Mouse (Mus musculus): ENCODE data around the gene Adgrg6. TPM values are rescaled to one million over a fixed set of nuclear protein-coding genes. Genes with fewer than 3 reads are reported as not detected.

Adgrg6 gene
- polyA plus RNA-seq, 1 experiment from 2014 or later: 1.1 TPM

DNA sequence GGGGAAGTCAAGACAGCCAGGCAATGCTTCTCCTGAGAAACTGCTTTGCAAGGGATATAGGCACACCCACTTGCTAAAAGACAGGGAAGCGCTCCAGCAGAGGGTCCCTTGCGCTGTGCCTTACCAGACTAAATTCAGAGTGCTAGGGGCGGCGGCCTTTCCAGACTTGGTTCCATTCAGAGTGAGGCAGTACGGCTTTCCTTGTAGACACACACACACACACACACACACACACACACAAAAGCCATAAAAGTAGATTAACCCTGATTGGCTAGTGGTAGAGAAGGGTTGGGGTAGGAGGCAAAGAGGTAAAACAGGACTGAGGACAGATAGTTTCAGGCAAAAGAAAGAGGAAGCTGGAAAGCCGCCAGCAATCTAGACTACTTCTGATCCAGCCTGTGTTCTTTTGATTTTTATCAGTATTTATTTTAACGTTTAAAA, 672 bp upstream of the Adgrg6 start:
- Histone ChIP-seq H3K27ac (replicated peaks; ENCODE audit: low read depth, low read length) (no peak overlapping the region), H3K27me3 (ENCODE audit: control insufficient read depth, insufficient read depth, low read length) (peaks cover 11% of the 10 kb centered on the region), H3K4me1 (ENCODE audit: control insufficient read depth, insufficient read depth, low read length) (no peaks in the 10 kb centered on the region), H3K9ac (ENCODE audit: low read length) (no peak overlapping the region), H3K36me3 (ENCODE audit: control insufficient read depth, insufficient read depth, low read length) (no peaks in the 10 kb centered on the region), H3K9me3 (ENCODE audit: control insufficient read depth, low read length) (no peaks in the 10 kb centered on the region), H3K4me3 (ENCODE audit: low read depth, low read length) (no peak overlapping the region), H3K4me2 (ENCODE audit: low read depth, severe bottlenecking) (no peak overlapping the region)
- no peak for ATAC-seq (ENCODE audit: insufficient number of reproducible peaks, low FRiP score, low TSS enrichment, low read depth)
- WGBS: 29% methylated on average over 7 of the region's 7 CpGs
- peak; percentile 44 for DNase-seq (ENCODE audit: low spot score)

DNA sequence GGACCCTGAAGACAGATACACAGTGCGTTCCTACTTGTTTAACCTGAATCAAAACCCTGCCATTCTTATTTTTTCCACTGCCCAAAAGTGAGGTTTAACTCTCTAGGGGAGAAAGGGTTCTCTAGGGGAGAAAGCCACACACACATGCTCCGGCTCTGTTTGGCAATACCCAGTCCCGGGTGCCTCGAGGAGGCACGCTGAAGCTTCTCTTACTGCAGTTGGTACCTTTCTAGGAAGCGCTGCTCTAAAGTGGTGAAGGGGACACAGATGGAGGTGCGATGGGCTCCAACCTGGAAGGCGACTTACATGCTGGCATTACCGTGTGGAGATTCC, 885 bp downstream of the Adgrg6 start:
- peak; percentile 33; the same call in 1 of the 2 replicates for ATAC-seq (ENCODE audit: insufficient number of reproducible peaks, low FRiP score, low TSS enrichment, low read depth)

DNA sequence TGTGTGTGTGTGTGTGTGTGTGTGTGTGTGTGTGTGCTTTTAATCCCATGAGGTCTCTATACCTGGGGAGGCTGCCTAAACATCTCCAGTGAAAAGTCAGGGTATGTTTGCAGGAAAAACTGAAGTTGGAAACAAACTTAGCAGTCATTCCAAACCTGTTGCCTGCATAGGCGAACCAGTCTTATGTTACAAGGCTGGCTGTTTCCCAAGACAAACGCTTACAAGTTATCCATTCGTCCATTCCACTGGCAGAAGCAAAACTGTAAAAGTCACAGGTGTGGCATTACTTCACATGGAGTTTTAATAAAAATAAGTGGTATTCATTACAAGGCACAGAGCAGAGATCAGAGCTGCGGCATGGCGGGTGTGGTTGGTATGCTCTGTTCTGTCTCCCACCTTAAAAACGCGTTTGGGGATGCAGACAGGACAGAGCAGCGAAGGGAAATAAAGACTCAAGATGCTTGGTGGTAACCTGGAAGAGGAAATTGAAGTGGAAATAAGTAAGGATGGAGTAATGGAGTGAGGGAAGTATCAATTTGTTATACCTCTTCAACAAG, 1.9 kb downstream of the Adgrg6 start:
- H3K4me3 ChIP-seq (ENCODE audit: low read depth, low read length): no peak overlapping the region
- 70% methylated on average over 8 of the region's 8 CpGs for WGBS
- peaks cover 11% of the 10 kb centered on the region for H3K27me3 ChIP-seq (ENCODE audit: control insufficient read depth, insufficient read depth, low read length)
- H3K9ac ChIP-seq (ENCODE audit: low read length): no peak overlapping the region
- H3K4me1 ChIP-seq (ENCODE audit: control insufficient read depth, insufficient read depth, low read length): no peaks in the 10 kb centered on the region
- no peak overlapping the region for H3K27ac ChIP-seq (replicated peaks; ENCODE audit: low read depth, low read length)
- ATAC-seq (ENCODE audit: insufficient number of reproducible peaks, low FRiP score, low TSS enrichment, low read depth): no peak
- H3K4me2 ChIP-seq (ENCODE audit: low read depth, severe bottlenecking): no peak overlapping the region
- H3K9me3 ChIP-seq (ENCODE audit: control insufficient read depth, low read length): no peaks in the 10 kb centered on the region
- H3K36me3 ChIP-seq (ENCODE audit: control insufficient read depth, insufficient read depth, low read length): no peaks in the 10 kb centered on the region
- no peak for DNase-seq (ENCODE audit: low spot score)

More for the DNA sequence above, 885 bp downstream of the Adgrg6 start:
- peaks cover 11% of the 10 kb centered on the region for H3K27me3 ChIP-seq (ENCODE audit: control insufficient read depth, insufficient read depth, low read length)
- peak overlapping the region; percentile 22 for H3K9ac ChIP-seq (ENCODE audit: low read length)
- WGBS: 9% methylated on average over 9 of the region's 9 CpGs
- H3K4me3 ChIP-seq (ENCODE audit: low read depth, low read length): peak overlapping the region; percentile 72
- H3K36me3 ChIP-seq (ENCODE audit: control insufficient read depth, insufficient read depth, low read length): no peaks in the 10 kb centered on the region
- H3K4me2 ChIP-seq (ENCODE audit: low read depth, severe bottlenecking): peak overlapping the region; percentile 98
- no peaks in the 10 kb centered on the region for H3K4me1 ChIP-seq (ENCODE audit: control insufficient read depth, insufficient read depth, low read length)
- no peaks in the 10 kb centered on the region for H3K9me3 ChIP-seq (ENCODE audit: control insufficient read depth, low read length)
- no peak for DNase-seq (ENCODE audit: low spot score)
- H3K27ac ChIP-seq (replicated peaks; ENCODE audit: low read depth, low read length): no peak overlapping the region

DNA sequence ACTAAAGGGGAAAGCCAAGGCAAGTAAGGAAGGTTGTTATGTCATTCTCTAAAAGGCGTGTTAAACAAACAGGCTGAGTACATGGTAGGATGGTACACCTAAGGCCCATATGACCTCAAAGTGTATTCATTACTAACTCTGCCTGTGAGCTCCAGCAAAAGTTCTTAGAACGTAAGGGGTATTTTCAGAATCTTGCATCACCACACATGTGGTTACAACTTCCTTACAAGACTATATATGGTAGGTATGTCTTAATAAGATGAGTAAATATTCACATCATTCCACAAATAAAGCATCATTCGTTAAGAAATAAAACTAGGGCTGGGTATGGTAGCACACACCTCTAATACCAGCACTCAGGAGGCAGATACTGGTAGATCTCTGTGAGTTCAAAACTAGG, 8.4 kb downstream of the Adgrg6 start:
- no peak overlapping the region for H3K27ac ChIP-seq (replicated peaks; ENCODE audit: low read depth, low read length)
- 85% methylated on average over 3 of the region's 3 CpGs for WGBS
- no peak for DNase-seq (ENCODE audit: low spot score)
- H3K9me3 ChIP-seq (ENCODE audit: control insufficient read depth, low read length): no peaks in the 10 kb centered on the region
- no peaks in the 10 kb centered on the region for H3K36me3 ChIP-seq (ENCODE audit: control insufficient read depth, insufficient read depth, low read length)
- no peaks in the 10 kb centered on the region for H3K4me1 ChIP-seq (ENCODE audit: control insufficient read depth, insufficient read depth, low read length)
- H3K4me3 ChIP-seq (ENCODE audit: low read depth, low read length): no peak overlapping the region
- H3K27me3 ChIP-seq (ENCODE audit: control insufficient read depth, insufficient read depth, low read length): no peaks in the 10 kb centered on the region
- no peak overlapping the region for H3K4me2 ChIP-seq (ENCODE audit: low read depth, severe bottlenecking)
- ATAC-seq (ENCODE audit: insufficient number of reproducible peaks, low FRiP score, low TSS enrichment, low read depth): no peak
- no peak overlapping the region for H3K9ac ChIP-seq (ENCODE audit: low read length)

DNA sequence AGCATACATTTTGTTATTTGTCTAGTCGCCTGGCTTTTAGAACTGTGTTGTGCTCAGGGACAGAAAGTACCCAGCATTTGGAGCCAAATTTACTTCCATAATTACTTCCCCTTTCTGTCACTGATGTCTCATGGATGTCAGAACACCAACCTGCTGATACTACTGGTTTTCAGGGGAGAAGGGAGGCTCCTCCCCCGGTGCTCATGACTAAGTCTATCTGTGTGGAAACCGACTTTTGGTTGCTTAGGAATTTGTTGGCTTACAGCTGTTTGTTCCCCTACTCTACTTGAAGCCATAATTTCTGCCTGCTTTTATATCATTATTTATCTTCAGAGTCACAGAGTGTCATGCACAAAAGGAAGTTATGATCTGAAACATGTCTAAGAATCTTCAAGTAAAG, 14.4 kb downstream of the Adgrg6 start:
- no peaks in the 10 kb centered on the region for H3K36me3 ChIP-seq (ENCODE audit: control insufficient read depth, insufficient read depth, low read length)
- H3K4me3 ChIP-seq (ENCODE audit: low read depth, low read length): no peak overlapping the region
- no peaks in the 10 kb centered on the region for H3K4me1 ChIP-seq (ENCODE audit: control insufficient read depth, insufficient read depth, low read length)
- H3K9me3 ChIP-seq (ENCODE audit: control insufficient read depth, low read length): no peaks in the 10 kb centered on the region
- no peak overlapping the region for H3K9ac ChIP-seq (ENCODE audit: low read length)
- H3K27me3 ChIP-seq (ENCODE audit: control insufficient read depth, insufficient read depth, low read length): no peaks in the 10 kb centered on the region
- no peak overlapping the region for H3K4me2 ChIP-seq (ENCODE audit: low read depth, severe bottlenecking)
- DNase-seq (ENCODE audit: low spot score) (no peak), ATAC-seq (ENCODE audit: insufficient number of reproducible peaks, low FRiP score, low TSS enrichment, low read depth) (no peak)
- H3K27ac ChIP-seq (replicated peaks; ENCODE audit: low read depth, low read length): no peak overlapping the region
- 80% methylated on average over 3 of the region's 3 CpGs for WGBS

DNA sequence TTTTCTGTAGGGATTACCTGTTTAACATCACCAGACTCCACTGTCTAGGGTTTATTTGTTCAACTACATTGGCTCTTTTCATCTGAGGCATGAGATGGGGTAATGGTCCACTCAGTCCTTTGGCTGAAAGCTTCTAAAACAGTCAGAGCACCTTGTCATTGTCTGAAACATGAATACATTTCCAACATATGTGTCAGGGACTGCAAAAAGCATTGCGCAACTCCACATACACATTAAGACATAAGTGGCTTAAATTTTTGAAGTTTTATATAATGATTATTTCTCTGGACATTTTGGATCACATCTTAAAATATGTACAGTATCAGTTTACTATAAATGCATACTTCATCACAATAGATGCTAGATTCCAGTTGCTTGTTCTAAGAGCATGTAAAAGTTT, 14.8 kb downstream of the Adgrg6 start:
- Histone ChIP-seq H3K9me3 (ENCODE audit: control insufficient read depth, low read length) (no peaks in the 10 kb centered on the region), H3K27ac (replicated peaks; ENCODE audit: low read depth, low read length) (no peak overlapping the region), H3K36me3 (ENCODE audit: control insufficient read depth, insufficient read depth, low read length) (no peaks in the 10 kb centered on the region), H3K4me1 (ENCODE audit: control insufficient read depth, insufficient read depth, low read length) (no peaks in the 10 kb centered on the region), H3K9ac (ENCODE audit: low read length) (no peak overlapping the region), H3K4me3 (ENCODE audit: low read depth, low read length) (no peak overlapping the region), H3K27me3 (ENCODE audit: control insufficient read depth, insufficient read depth, low read length) (no peaks in the 10 kb centered on the region), H3K4me2 (ENCODE audit: low read depth, severe bottlenecking) (no peak overlapping the region)
- WGBS: 93% methylated on average over 1 of the region's 1 CpGs
- no peak for ATAC-seq (ENCODE audit: insufficient number of reproducible peaks, low FRiP score, low TSS enrichment, low read depth)
- no peak for DNase-seq (ENCODE audit: low spot score)

DNA sequence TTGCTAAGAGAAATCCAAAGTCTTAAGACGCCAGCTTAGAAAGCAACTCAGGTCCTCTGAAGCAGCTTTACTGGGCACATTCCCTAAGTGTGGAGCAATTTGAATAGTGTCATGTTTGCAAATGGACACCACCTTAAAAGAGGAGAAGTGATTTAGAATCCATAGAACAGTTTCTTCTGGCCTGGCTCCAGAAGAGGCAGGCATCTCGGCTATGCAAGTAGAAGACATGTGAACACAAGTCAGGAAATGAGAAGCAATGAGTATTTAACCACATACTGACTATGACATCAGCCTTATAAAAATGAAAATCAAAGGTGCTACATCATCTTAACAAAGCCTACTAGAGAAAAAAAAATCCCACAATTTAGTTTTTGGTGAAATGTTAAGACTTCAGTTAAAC, 17.7 kb downstream of the Adgrg6 start:
- no peak for ATAC-seq (ENCODE audit: insufficient number of reproducible peaks, low FRiP score, low TSS enrichment, low read depth)
- Histone ChIP-seq H3K27ac (replicated peaks; ENCODE audit: low read depth, low read length) (no peak overlapping the region), H3K9ac (ENCODE audit: low read length) (no peak overlapping the region), H3K27me3 (ENCODE audit: control insufficient read depth, insufficient read depth, low read length) (no peaks in the 10 kb centered on the region), H3K4me3 (ENCODE audit: low read depth, low read length) (no peak overlapping the region), H3K4me1 (ENCODE audit: control insufficient read depth, insufficient read depth, low read length) (no peaks in the 10 kb centered on the region), H3K36me3 (ENCODE audit: control insufficient read depth, insufficient read depth, low read length) (no peaks in the 10 kb centered on the region), H3K9me3 (ENCODE audit: control insufficient read depth, low read length) (no peaks in the 10 kb centered on the region), H3K4me2 (ENCODE audit: low read depth, severe bottlenecking) (no peak overlapping the region)
- no peak for DNase-seq (ENCODE audit: low spot score)
- WGBS: 82% methylated on average over 2 of the region's 2 CpGs

DNA sequence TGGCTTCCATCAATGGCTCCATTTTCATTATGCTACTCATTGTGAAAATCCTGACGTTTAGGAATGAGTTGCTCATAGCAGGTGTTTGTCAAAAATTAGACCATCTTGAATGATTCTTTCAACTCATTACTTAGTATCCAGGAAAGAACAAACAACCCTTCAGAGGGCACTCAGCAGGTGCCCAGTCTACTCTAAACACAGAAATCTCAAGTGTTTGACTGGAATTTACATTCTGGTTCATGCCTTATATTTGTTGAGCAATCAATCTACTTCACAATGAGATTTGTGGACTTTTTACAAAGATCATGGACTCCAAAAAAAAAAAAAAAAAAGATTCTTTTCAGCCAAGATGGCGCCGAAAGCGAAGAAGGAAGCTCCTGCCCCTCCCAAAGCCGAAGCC, 22.7 kb downstream of the Adgrg6 start:
- Histone ChIP-seq H3K27me3 (ENCODE audit: control insufficient read depth, insufficient read depth, low read length) (no peaks in the 10 kb centered on the region), H3K27ac (replicated peaks; ENCODE audit: low read depth, low read length) (no peak overlapping the region), H3K9ac (ENCODE audit: low read length) (no peak overlapping the region), H3K36me3 (ENCODE audit: control insufficient read depth, insufficient read depth, low read length) (no peaks in the 10 kb centered on the region), H3K9me3 (ENCODE audit: control insufficient read depth, low read length) (no peaks in the 10 kb centered on the region), H3K4me2 (ENCODE audit: low read depth, severe bottlenecking) (no peak overlapping the region), H3K4me1 (ENCODE audit: control insufficient read depth, insufficient read depth, low read length) (no peaks in the 10 kb centered on the region), H3K4me3 (ENCODE audit: low read depth, low read length) (no peak overlapping the region)
- 88% methylated on average over 5 of the region's 5 CpGs for WGBS
- ATAC-seq (ENCODE audit: insufficient number of reproducible peaks, low FRiP score, low TSS enrichment, low read depth) (no peak), DNase-seq (ENCODE audit: low spot score) (no peak)

All from limb, embryonic 11.5 days (tissue).